Mouse (Mus musculus): ENCODE measurements at regions not wholly inside any gene's neighbourhood (a gene's known extent, or its start where the extent isn't known, plus 50 kb on each side); places are given as distances from the start of the nearest gene placed in this dataset.
"Not testable (repeated sequence)": the region's sequence is repeated elsewhere in the genome, so short reads cannot be mapped to it uniquely, and the experiment has no call there.

GRCm38 (mm10) chr7:111168546-111169233, 85.9 kb upstream of the Eif4g2 start:
- DNase-seq, result not testable (repeated sequence)

- no peak for DNase-seq
Observed at GRCm38 (mm10) chr7:111164994-111165393, 82.2 kb upstream of the Eif4g2 start.

- DNase-seq, result no peak
Observed at GRCm38 (mm10) chr7:111164276-111164675, 81.4 kb upstream of the Eif4g2 start.

- DNase-seq, result no peak
Observed at GRCm38 (mm10) chr7:111163861-111164260, 81.0 kb upstream of the Eif4g2 start.

GRCm38 (mm10) chr7:111163321-111163720, 80.5 kb upstream of the Eif4g2 start:
- no peak for DNase-seq

- DNase-seq, result peak in 1 of 2 experiments; percentile 36
Observed at GRCm38 (mm10) chr7:111158791-111159286, 76.0 kb upstream of the Eif4g2 start.

GRCm38 (mm10) chr7:111157754-111158325, 75.0 kb upstream of the Eif4g2 start:
- no peak for DNase-seq

- peak; percentile 45 to 59 for DNase-seq
Observed at GRCm38 (mm10) chr7:111157287-111157686, 74.5 kb upstream of the Eif4g2 start.

GRCm38 (mm10) chr7:111156472-111157231, 73.8 kb upstream of the Eif4g2 start:
- DNase-seq, result peak; percentile 25 to 31

GRCm38 (mm10) chr7:111155995-111156394, 73.2 kb upstream of the Eif4g2 start:
- no peak for DNase-seq

- no peak for DNase-seq
Observed at GRCm38 (mm10) chr7:111154217-111154616, 71.4 kb upstream of the Eif4g2 start.

GRCm38 (mm10) chr7:111150540-111150939, 67.7 kb upstream of the Eif4g2 start:
- no peak for DNase-seq

GRCm38 (mm10) chr7:111150115-111150514, 67.3 kb upstream of the Eif4g2 start:
- DNase-seq, result no peak

- DNase-seq, result no peak
Observed at GRCm38 (mm10) chr7:111147593-111147992, 64.8 kb upstream of the Eif4g2 start.

- DNase-seq, result no peak
Observed at GRCm38 (mm10) chr7:111146670-111147069, 63.8 kb upstream of the Eif4g2 start.

- DNase-seq, result no peak
Observed at GRCm38 (mm10) chr7:111144216-111144615, 61.4 kb upstream of the Eif4g2 start.

- no peak for DNase-seq
Observed at GRCm38 (mm10) chr7:111141285-111141965, 58.6 kb upstream of the Eif4g2 start.

GRCm38 (mm10) chr7:111138038-111138437, 55.2 kb upstream of the Eif4g2 start:
- DNase-seq, result no peak

- no peak for DNase-seq
Observed at GRCm38 (mm10) chr7:111136066-111136639, 53.3 kb upstream of the Eif4g2 start.

GRCm38 (mm10) chr7:111134496-111134895, 51.7 kb upstream of the Eif4g2 start:
- DNase-seq, result no peak

Data from lung, postnatal 4 days (tissue).